Mouse (Mus musculus): ENCODE results near the gene Zfp472. TPM values are rescaled to one million over a fixed set of nuclear protein-coding genes. Genes with fewer than 3 reads are reported as not detected.

The Zfp472 gene
- 1 to 10 TPM; 3.3 to 4.7 TPM for total RNA-seq (2021)
- long read RNA-seq, experiment 1, partial matches to known transcripts: 1 of 2 reads
- long read RNA-seq, experiment 1, other reads (novel, unspliced or antisense): 0 of 2 reads
- long read RNA-seq, experiment 2, partial matches to known transcripts: 0 of 2 reads
- long read RNA-seq, experiment 2, other reads (novel, unspliced or antisense): 0 of 2 reads

DNA sequence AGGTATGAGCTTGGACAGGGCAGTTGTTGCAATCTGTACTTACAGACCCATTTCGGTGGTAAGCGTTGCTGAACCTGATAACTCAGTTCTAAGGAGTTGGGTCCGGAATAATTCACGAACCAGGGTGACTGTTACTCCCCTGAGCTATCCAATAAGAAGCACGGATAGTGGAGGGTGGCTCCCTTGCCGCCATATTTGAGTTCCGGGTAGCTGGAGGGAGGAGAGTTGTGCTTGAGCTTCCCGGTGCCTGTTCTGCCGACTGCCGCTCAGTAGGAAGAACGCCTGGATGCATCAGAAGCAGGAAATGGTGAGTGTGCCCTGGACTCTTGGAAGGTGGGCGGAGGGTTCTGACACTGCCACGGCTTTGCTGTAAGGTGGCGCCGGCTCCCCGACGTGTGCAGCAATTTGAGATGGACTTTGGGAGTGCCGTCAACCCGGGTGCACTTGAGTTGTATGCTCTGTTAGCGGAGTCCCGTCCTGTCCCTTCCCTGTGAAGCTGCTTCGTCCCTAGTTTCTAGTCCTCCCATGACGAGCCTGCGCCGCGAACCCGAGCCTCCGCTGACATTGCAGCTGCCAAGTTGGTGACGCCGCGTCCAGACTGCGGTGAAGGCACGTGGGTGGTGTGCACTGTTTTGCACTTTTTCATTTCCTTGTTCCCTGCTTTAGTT, at the start of gene Zfp472:
Gene Zfp472 (plus strand): TSS at position 192 of the 668 bp plus-strand sequence.
- DNase-seq (ENCODE audit: low spot score in 2 of 2): peak; percentile 70 to 85

DNA sequence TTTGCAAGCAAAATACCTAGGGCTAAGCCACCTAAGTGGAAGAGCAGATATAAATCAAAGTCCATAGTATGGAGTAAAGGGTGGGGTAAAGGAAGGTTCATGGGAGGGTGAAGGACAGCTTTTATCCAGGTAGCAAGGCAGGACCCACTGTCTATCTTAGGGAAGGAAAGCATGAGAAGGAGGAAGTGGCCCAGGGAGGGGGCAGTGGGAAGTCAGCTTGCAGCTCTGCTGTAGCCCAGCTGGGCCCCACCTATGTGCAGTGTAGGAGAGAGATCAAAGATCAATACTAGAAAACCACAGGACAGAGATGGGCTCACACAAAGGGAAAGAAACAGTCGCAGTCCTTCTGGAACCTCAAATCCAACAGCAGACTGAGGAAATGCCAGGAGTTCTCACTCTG, 49.5 kb upstream of the Zfp472 start:
- no peak for DNase-seq (ENCODE audit: low spot score in 2 of 2)

DNA sequence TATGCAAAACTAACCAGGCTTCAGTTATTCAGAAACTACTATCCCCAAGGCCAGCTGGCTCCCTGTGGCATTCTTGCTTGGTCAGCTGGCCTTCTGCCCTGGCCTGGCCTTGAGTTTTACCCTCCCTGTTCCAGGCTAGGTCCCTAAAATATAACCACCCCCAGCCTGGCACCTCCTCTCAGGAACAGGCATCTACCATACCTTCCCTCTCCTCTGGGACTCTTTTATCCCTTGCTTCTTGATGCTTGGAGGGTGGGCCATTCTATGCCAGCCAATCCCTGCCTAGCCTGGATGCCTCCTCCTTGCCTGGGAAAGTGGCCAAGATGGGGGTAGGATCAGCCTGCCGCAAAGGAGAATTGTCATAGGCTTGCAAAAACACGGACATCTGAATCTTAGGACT, 48.5 kb upstream of the Zfp472 start, which contains the start of gene Cyp4f14:
Gene Cyp4f14 (minus strand): TSS at position 212 of the 400 bp plus-strand sequence.
- DNase-seq (ENCODE audit: low spot score in 2 of 2): no peak

DNA sequence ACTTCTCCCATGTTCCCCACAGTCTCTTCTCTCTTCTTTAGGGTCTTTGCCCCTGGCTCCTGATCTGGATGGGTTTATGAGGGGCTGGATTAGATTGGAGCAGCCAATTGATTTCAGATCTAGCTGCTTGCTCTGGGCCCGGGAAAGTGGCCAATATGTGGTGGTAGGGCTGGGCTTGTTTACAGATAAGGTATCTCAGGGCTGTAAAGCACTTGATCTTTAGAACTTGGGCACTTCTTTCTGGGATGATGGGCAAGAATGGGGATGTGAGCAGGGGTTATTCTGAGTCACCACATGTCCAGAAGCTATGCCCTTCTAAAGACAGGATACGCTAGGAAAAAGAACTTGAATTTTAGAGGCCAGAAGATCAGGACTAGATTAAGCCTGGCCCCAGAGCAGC, 46.5 kb upstream of the Zfp472 start:
- DNase-seq (ENCODE audit: low spot score in 2 of 2): no peak

DNA sequence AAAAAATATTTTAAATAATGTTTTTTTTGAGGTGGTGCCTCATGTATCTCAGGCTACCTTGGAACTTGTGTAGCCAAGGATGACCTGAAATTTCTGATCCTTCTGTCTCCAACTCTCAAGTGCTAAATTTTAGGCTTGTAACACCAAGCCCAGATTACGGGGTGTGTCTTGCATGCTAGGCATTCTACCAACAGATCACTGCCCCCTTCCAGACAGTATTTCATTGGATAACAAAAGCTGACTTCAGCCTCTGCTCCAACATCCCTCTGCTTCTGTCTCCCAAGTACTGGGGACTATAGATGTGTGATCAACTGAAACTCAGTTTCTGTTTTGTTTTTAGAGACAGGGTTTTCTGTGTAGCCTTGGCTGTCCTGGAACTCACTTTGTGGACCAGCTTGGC, 41.9 kb upstream of the Zfp472 start:
- no peak for DNase-seq (ENCODE audit: low spot score in 2 of 2)

DNA sequence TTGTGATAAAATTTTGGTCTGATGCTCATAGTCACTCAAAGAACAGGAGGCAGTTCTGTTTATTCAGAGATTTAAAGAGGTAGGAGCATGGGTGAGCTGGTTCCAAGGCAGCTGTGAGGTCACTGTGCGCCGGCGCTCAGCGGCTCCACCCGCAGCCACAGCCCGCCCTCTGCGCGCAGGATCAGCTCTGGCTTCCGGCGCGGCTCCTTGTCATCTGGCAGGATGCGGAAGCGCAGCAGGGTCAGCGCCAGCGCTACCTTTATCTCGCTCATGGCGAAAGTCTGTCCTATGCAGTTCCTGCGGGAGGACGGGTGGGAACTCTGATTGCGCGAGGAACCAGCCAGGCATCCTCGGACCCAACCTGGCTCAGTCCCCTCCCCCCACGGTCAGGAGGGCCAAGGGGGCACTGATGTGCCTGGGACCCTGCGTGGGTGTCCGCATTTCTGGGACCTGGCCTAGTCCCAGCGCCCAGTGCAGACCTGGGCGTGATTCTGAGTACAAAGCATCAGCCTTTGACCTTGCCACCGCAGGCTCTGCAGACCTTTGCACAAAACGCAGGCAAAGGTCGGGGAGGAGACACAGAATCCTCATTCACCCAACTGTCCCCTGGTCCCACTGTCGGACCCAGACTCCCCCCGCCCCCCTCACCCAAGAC, 40.8 kb upstream of the Zfp472 start:
- peak; percentile 35 to 66 for DNase-seq (ENCODE audit: low spot score in 2 of 2)

DNA sequence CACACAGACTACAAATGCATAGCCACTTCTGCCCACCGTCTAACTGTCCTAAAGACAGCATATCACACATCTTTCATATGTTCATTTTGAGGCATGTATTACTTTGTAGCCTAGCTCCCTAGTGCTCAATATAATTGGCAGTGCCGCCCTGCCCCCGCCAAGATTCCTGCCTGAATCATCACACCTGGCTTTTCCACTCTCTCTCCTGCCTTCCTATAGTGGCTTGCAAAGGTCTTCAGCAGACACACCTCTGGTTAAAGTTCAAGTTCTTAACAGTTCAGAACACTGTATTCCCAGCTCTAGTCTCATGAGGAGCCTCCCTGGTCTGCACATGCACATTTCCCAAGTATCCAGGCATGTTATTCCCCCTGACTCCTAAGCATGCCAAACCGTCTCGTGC, 37.8 kb upstream of the Zfp472 start:
- no peak for DNase-seq (ENCODE audit: low spot score in 2 of 2)

DNA sequence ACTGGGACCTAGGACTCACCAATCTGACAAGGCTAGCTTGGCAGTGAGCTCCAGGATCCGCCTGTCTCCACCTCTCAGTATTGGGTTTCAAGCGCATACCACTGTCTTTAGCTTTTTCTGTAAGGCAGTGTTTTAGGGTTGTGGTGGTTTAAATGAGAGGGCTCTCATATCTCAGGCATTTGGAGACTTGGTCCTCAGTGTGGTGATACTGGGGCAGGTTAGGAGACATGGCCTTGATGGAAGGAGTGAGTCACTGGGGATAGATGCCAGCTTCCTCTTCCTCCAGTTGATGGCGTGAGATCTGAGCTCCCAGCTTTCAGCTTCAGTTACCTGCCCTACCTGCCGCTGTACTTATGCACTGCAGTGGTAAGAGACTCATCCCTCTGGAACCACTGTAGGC, 25.8 kb upstream of the Zfp472 start:
- no peak for DNase-seq (ENCODE audit: low spot score in 2 of 2)

DNA sequence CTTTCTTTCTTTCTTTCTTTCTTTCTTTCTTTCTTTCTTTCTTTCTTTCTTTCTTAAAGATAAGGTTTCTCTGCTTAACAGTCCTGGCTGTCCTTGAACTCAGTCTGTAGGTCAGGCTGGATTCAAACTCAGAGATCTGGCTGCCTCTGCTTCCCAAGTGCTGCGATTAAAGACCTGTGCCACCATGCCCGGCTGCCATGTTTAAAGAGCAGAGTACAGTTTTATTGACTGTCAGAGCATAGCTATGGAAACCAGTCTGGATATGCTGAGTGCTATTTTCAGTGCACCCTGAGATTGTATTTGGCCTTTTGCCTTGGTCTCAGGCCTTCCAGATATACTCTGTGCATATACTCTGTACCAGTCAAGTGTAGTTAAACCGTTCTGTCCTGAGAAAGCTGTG, 22.0 kb upstream of the Zfp472 start:
- DNase-seq (ENCODE audit: low spot score in 2 of 2): no peak

DNA sequence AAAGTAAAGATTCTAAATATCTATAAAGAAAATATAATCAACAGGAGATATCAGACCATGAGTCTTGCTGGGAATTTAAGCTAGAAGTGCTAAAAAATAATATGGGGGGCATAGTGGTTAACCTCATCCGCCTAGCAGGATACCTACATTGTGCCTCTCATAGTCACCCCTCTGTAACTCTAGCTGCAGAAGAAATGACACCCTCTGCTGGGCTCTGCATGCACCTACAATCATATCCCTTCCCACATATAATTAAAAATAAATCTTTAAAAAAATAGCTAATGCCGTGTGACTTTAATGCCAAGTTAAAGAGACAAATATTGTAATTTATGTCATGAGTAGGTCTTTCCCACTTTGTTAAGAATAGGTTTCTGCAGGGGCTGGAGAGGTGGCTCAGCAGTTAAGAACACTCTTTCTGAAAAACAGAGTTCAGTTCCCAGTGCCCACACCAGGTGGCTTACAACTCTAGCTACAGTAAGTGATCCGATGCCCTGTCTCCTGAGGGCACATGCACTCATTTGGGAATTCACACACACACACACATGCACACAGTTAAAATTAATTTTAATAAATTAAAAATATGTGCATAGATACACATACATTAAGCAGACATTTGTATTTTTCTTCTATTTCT, 21.1 kb upstream of the Zfp472 start:
- no peak for DNase-seq (ENCODE audit: low spot score in 2 of 2)

DNA sequence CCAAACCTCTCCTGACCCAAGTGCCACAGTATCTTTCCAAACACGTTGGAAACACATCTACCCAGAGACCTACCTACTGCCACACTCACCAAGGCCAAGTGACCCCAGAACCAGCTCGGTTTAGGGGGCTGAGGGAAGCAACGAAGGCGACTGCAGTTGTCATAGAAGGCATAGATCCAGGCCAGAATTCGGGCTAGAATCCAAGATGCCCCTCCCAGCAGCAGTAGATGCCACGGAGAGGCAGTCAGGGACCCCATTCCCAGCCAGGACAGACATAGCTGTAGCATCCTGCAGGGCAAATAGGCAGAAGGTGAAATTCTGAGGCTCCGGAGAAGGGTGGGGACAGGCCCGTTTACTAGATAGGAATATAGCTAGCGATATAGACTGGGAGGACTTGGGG, 18.9 kb upstream of the Zfp472 start:
- no peak for DNase-seq (ENCODE audit: low spot score in 2 of 2)

DNA sequence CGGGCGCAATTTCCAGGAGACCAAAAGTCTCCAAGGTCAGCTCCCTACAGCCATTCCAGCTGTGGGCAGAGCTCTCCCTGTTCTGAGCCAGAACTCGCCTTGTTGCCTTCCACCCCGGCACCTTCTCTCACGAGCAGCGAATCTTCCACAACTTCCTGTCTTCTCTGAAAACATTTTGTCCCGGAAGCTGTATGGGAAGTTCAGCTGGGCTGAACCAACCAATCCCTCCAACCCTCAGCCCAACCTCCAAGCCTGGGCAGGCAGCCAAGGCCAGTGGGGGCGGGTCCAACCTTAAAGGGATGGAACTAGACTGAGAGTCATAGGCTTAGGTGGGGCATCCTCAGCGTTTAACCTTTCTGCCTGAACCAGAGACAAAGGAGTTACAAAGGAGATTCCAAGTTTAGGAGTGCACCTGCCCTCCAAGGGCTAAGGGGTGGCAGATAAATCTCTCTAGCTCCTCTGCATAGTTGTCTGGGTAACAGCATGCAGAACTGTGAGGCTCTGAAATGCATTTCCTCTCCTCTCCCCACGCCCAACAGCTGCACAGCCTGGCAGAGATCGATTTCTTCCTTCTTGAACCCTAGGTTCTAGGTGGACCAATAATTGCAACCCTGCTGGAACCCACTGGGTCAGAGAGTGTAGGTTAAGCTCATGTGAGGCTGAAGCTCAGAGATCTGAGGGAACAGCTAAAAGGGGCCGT, 18.2 kb upstream of the Zfp472 start, which contains the start of gene Cyp4f13:
Gene Cyp4f13 (minus strand): TSS at position 188 of the 700 bp plus-strand sequence.
- DNase-seq (ENCODE audit: low spot score in 2 of 2): peak; percentile 98

DNA sequence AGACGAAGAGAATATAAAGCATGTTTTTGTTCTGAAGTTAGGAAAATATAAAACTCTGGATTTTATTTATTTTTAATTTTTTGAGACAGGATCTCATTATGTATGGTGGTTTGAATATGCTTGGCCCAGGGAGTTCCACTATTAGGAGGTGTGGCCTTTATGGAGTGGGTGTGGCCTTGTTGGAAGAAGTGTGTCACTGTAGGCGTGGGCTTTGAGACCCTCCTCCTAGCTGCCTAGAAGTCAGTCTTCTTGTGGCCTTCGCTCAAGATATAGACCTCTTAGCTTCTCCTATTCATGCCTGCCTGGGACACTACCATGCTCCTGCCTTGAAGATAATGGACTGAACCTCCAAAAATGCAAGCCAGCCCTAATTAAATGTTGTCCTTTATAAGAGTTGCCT, 15.5 kb upstream of the Zfp472 start:
- DNase-seq (ENCODE audit: low spot score in 2 of 2): no peak

DNA sequence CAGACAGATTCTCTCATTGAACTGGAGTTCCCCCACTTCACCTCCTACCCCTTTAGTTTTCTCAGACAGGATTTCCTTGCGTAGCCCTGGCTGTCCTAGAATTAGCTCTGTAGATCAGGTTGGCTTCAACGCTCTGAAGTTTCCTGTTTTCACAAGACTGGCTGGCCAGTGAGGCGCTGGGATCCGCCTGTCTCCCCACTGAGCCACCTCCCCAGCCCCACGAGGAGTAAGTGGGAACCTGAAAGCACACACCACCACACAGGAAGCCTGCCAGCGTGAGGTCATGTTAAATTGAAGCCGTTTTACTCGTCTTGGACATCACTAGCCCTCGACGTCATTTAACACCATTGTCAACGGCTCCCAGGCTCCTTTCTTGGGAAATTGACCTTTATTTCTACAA, 14.6 kb upstream of the Zfp472 start:
- no peak for DNase-seq (ENCODE audit: low spot score in 2 of 2)

DNA sequence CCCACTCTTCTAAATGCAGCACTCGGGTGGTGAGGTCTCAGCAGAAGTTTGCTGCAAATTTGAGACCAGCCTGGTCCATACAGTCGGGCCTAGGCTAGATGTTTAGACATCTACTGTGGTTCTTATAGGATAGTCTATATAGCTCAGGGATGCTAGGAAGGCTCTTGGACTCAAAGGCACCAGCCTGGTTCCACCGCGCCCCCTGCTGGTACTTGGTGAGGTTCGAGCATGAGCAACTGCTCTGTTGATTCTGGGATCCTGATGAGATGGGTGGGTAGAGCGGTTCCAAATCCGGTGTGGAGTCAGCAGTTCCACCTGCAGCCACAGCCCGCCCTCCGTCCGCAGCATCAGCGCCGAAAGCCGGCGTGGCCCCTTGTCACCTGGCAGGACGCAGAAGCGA, 14.2 kb upstream of the Zfp472 start:
- peak; percentile 74 to 81 for DNase-seq (ENCODE audit: low spot score in 2 of 2)

DNA sequence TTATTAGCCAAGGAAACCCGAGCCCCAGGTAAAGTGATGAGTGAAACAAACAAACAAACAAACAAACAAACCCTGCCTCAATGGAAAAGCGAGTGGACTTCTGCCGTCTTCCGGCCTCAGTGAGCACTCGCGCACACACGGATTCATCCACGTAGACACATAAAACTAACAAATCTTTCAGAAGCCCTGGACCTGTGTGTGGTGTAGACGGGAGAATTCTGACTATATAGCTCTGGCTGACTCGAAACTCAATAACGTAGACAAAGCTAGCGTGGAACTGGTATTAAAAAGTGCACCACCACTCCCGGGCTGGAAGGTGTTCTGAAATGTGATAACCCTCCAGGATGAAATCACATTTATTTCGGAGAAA, 376 bp upstream of the Zfp472 start:
- DNase-seq (ENCODE audit: low spot score in 2 of 2): peak in 1 of 2 experiments; percentile 14

DNA sequence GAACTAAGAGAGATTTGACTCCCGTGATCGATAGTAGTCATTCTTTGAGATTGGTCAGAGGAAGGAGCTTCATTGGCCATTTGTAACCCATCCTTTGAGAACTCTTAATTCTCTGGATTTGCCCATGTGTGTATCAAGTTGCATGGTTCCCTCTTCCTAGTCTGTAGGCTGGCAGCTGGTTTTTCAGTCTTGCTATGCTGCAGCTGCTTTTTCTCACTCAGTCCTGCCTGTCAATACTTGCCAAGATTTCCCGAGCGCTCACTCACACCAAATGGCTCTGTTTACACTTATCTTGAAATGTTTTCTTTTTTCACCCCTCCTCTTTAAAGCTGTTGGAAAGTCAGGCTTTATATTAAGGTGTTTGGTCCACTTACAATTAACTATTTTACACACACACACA, 15.7 kb downstream of the Zfp472 start:
- DNase-seq (ENCODE audit: low spot score in 2 of 2): no peak

DNA sequence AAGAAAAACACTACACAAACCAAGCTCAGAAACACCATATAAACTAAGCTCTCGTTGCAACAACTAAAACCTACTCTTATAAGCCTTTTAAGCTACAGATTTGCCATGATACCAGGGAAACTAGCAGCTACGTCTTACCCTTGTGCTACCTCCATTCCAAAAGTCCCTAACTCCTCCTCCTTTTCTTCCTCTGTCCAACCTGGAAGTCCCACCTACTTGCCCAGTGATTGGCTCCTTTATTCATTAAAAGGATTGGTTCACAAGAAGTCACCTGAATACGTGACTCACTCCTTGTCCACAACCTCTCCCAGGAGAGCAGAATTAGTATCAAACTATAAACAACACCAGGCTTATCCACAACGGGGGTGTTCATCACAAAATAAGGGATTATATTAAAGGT, 20.7 kb downstream of the Zfp472 start:
- DNase-seq (ENCODE audit: low spot score in 2 of 2): no peak

DNA sequence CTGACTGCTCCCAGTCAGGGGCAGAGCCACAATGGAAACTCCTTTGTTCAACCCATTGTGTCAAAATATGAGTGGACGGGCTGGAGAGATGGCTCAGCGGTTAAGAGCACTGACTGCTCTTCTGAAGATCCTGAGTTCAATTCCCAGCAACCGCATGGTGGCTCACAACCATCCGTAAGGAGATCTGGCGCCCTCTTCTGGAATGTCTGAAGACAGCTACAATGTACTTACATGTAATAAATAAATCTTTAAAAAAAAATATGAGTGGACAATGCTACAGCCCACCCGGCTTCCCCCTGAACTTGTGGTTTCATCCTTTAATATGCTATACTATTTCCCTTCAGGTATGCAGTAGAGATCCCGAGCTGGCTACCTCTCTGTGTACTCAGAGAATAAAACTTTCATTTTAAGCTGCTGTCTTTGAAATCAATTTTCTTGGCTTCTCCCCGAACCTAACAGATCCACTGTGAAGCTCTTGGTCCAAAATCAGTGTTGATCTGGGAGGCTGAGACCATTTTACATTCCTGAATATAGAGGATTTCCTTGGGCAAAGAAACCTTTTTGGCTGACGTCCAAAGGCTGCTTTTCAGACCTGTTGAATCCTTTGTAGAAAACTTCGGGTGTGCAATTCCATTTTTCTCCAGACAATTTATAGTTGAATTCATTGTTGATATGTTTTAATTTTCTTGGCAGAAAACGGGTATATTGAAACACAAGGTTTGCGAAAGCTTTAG, 26.5 kb downstream of the Zfp472 start:
- DNase-seq (ENCODE audit: low spot score in 2 of 2): peak in 1 of 2 experiments; percentile 13

DNA sequence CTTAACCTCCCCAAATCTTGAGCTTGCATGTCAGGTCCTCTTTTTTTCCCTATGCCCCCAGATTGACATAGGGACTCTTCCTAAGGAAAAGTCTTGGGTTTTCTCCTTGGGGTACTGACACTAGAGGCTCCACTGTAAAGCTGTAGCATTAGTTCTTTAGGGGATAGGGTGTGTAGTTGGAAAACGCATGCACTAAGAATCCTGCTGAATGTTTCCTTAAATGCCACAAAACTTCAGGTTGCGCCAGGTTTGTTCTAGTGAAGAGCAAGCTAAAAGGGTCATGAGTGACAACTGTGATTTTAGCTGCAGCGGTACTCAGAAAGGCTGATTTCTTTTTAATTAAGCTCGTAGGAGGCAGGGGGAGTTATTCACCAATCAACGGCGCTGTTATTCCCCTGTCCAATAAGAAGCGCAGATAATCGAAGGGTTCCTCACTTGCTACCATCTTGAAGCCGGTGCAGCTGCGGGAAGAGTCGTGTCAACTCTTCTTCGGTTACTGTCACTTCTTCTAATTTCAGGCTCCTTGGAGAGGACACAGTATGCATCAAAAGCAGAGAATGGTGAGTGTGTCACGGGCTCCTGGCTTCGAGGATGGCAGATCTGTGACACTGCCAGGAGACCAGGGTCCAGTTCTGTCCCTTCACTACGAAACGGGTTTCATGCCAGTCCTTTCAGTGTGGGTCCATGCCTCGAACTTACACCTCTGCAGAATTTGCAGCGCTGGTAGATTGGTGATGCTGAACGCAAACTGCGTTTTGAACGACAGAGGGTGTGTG, 27.3 kb downstream of the Zfp472 start, which contains the start of gene Zfp952:
Gene Zfp952 (plus strand): TSS at position 431 of the 776 bp plus-strand sequence.
- peak; percentile 58 to 74 for DNase-seq (ENCODE audit: low spot score in 2 of 2)
